Mouse (Mus musculus): ENCODE measurements around the gene Mpst. TPM values are rescaled to one million over a fixed set of nuclear protein-coding genes. Genes with fewer than 3 reads are reported as not detected.

Gene Mpst
- polyA plus RNA-seq, 1 experiment: 67.2 TPM

- no peaks in the 10 kb centered on the region for H3K27me3 ChIP-seq (ENCODE audit: control insufficient read depth, insufficient read depth, low read length)
- TF ChIP-seq POLR2A (IDR thresholded peaks at IDR 0.05; ENCODE audit: borderline replicate concordance, insufficient read depth, low read length): no peak
- TF ChIP-seq CTCF (IDR thresholded peaks at IDR 0.05; ENCODE audit: borderline replicate concordance, insufficient read depth, low read depth, low read length): no peak
- WGBS: 93% methylated on average over 3 of the region's 3 CpGs
- H3K4me1 ChIP-seq (ENCODE audit: control insufficient read depth, insufficient read depth, low read length): peaks cover 11% of the 10 kb centered on the region
- no peak for DNase-seq
- H3K27ac ChIP-seq (ENCODE audit: insufficient read depth, low read length): no peak overlapping the region
- no peak overlapping the region for H3K4me3 ChIP-seq (replicated peaks; ENCODE audit: insufficient read depth, low read depth, low read length)
Observed at GRCm38 (mm10) chr15:78390855-78391254, 15.4 kb upstream of the Mpst start.

- Histone ChIP-seq H3K4me1 (ENCODE audit: control insufficient read depth, insufficient read depth, low read length) (peaks cover under 1% of the 10 kb centered on the region; the same call in 1 of the 2 replicates), H3K27me3 (ENCODE audit: control insufficient read depth, insufficient read depth, low read length) (no peaks in the 10 kb centered on the region), H3K27ac (ENCODE audit: insufficient read depth, low read length) (no peak within 1 kb of the TSS), H3K4me3 (replicated peaks; ENCODE audit: insufficient read depth, low read depth, low read length) (no peak within 1 kb of the TSS)
- WGBS: 91% methylated on average over 8 of the region's 8 CpGs
- DNase-seq: no peak
- TF ChIP-seq CTCF (IDR thresholded peaks at IDR 0.05; ENCODE audit: borderline replicate concordance, insufficient read depth, low read depth, low read length) (no peak), POLR2A (IDR thresholded peaks at IDR 0.05; ENCODE audit: borderline replicate concordance, insufficient read depth, low read length) (no peak)
Observed at GRCm38 (mm10) chr15:78395478-78395962, 10.7 kb upstream of the Mpst start, which contains the start of gene Tex33. Gene Tex33, minus strand, starts transcription at chr15:78395912.

GRCm38 (mm10) chr15:78401345-78401744 is 4.9 kb upstream of the Mpst start:
- H3K27ac ChIP-seq (ENCODE audit: insufficient read depth, low read length): no peak overlapping the region
- WGBS: 53% methylated on average over 6 of the region's 6 CpGs

GRCm38 (mm10) chr15:78401921-78402320 is 4.3 kb upstream of the Mpst start:
- no peak overlapping the region; the same call in 1 of the 2 replicates for H3K27ac ChIP-seq (ENCODE audit: insufficient read depth, low read length)
- TF ChIP-seq CTCF (IDR thresholded peaks at IDR 0.05; ENCODE audit: borderline replicate concordance, insufficient read depth, low read depth, low read length) (no peak), POLR2A (IDR thresholded peaks at IDR 0.05; ENCODE audit: borderline replicate concordance, insufficient read depth, low read length) (no peak)
- H3K4me1 ChIP-seq (ENCODE audit: control insufficient read depth, insufficient read depth, low read length): peaks cover 3% of the 10 kb centered on the region; the same call in 1 of the 2 replicates
- peak; percentile 62 to 69 for DNase-seq
- no peak overlapping the region for H3K4me3 ChIP-seq (replicated peaks; ENCODE audit: insufficient read depth, low read depth, low read length)
- WGBS: 34% methylated on average over 4 of the region's 4 CpGs
- no peaks in the 10 kb centered on the region for H3K27me3 ChIP-seq (ENCODE audit: control insufficient read depth, insufficient read depth, low read length)

More at GRCm38 (mm10) chr15:78401345-78401744, 4.9 kb upstream of the Mpst start:
- H3K27me3 ChIP-seq (ENCODE audit: control insufficient read depth, insufficient read depth, low read length): no peaks in the 10 kb centered on the region
- TF ChIP-seq POLR2A (IDR thresholded peaks at IDR 0.05; ENCODE audit: borderline replicate concordance, insufficient read depth, low read length) (no peak), CTCF (IDR thresholded peaks at IDR 0.05; ENCODE audit: borderline replicate concordance, insufficient read depth, low read depth, low read length) (no peak)
- peaks cover 3% of the 10 kb centered on the region; the same call in 1 of the 2 replicates for H3K4me1 ChIP-seq (ENCODE audit: control insufficient read depth, insufficient read depth, low read length)
- H3K4me3 ChIP-seq (replicated peaks; ENCODE audit: insufficient read depth, low read depth, low read length): no peak overlapping the region
- DNase-seq: no peak

- WGBS: 66% methylated on average over 7 of the region's 7 CpGs
Observed at GRCm38 (mm10) chr15:78402423-78402822, 3.8 kb upstream of the Mpst start.

GRCm38 (mm10) chr15:78403301-78403741 is 2.9 kb upstream of the Mpst start:
- Histone ChIP-seq H3K27me3 (ENCODE audit: control insufficient read depth, insufficient read depth, low read length) (no peaks in the 10 kb centered on the region), H3K4me1 (ENCODE audit: control insufficient read depth, insufficient read depth, low read length) (peaks cover 3% of the 10 kb centered on the region; the same call in 1 of the 2 replicates), H3K4me3 (replicated peaks; ENCODE audit: insufficient read depth, low read depth, low read length) (no peak overlapping the region), H3K27ac (ENCODE audit: insufficient read depth, low read length) (no peak overlapping the region)
- 68% methylated on average over 3 of the region's 3 CpGs for WGBS
- TF ChIP-seq CTCF (IDR thresholded peaks at IDR 0.05; ENCODE audit: borderline replicate concordance, insufficient read depth, low read depth, low read length) (no peak), POLR2A (IDR thresholded peaks at IDR 0.05; ENCODE audit: borderline replicate concordance, insufficient read depth, low read length) (no peak)
- no peak for DNase-seq

More at GRCm38 (mm10) chr15:78402423-78402822, 3.8 kb upstream of the Mpst start:
- TF ChIP-seq CTCF (IDR thresholded peaks at IDR 0.05; ENCODE audit: borderline replicate concordance, insufficient read depth, low read depth, low read length) (no peak), POLR2A (IDR thresholded peaks at IDR 0.05; ENCODE audit: borderline replicate concordance, insufficient read depth, low read length) (no peak)
- Histone ChIP-seq H3K4me3 (replicated peaks; ENCODE audit: insufficient read depth, low read depth, low read length) (no peak overlapping the region), H3K4me1 (ENCODE audit: control insufficient read depth, insufficient read depth, low read length) (peaks cover 3% of the 10 kb centered on the region; the same call in 1 of the 2 replicates), H3K27me3 (ENCODE audit: control insufficient read depth, insufficient read depth, low read length) (no peaks in the 10 kb centered on the region), H3K27ac (ENCODE audit: insufficient read depth, low read length) (no peak overlapping the region; the same call in 1 of the 2 replicates)
- DNase-seq: no peak

GRCm38 (mm10) chr15:78403896-78404295 is 2.3 kb upstream of the Mpst start:
- Histone ChIP-seq H3K27ac (ENCODE audit: insufficient read depth, low read length) (no peak overlapping the region), H3K27me3 (ENCODE audit: control insufficient read depth, insufficient read depth, low read length) (no peaks in the 10 kb centered on the region), H3K4me1 (ENCODE audit: control insufficient read depth, insufficient read depth, low read length) (peaks cover 3% of the 10 kb centered on the region; the same call in 1 of the 2 replicates), H3K4me3 (replicated peaks; ENCODE audit: insufficient read depth, low read depth, low read length) (no peak overlapping the region)
- no peak for TF ChIP-seq CTCF (IDR thresholded peaks at IDR 0.05; ENCODE audit: borderline replicate concordance, insufficient read depth, low read depth, low read length)
- no peak for TF ChIP-seq POLR2A (IDR thresholded peaks at IDR 0.05; ENCODE audit: borderline replicate concordance, insufficient read depth, low read length)
- WGBS: 42% methylated on average over 1 of the region's 1 CpGs
- peak in 1 of 2 experiments; percentile 27 for DNase-seq

GRCm38 (mm10) chr15:78405098-78405497 is 1.1 kb upstream of the Mpst start:
- 51% methylated on average over 11 of the region's 11 CpGs for WGBS
- Histone ChIP-seq H3K4me3 (replicated peaks; ENCODE audit: insufficient read depth, low read depth, low read length) (peak overlapping the region; percentile 97), H3K27ac (ENCODE audit: insufficient read depth, low read length) (no peak overlapping the region), H3K4me1 (ENCODE audit: control insufficient read depth, insufficient read depth, low read length) (peaks cover 3% of the 10 kb centered on the region; the same call in 1 of the 2 replicates), H3K27me3 (ENCODE audit: control insufficient read depth, insufficient read depth, low read length) (no peaks in the 10 kb centered on the region)
- no peak for TF ChIP-seq POLR2A (IDR thresholded peaks at IDR 0.05; ENCODE audit: borderline replicate concordance, insufficient read depth, low read length)
- TF ChIP-seq CTCF (IDR thresholded peaks at IDR 0.05; ENCODE audit: borderline replicate concordance, insufficient read depth, low read depth, low read length): no peak
- DNase-seq: no peak

All from cerebellum, adult 2 months (tissue).